Mouse (Mus musculus): ENCODE measurements around the gene Cox8b. TPM values are rescaled to one million over a fixed set of nuclear protein-coding genes. Genes with fewer than 3 reads are reported as not detected.
A peak's percentile ranks its signal among the peaks of the same experiment; 100 is the strongest.

Cox8b gene
- polyA plus RNA-seq (2016; fragmentation: Nextera tagmentation; extraction: Ambion mirVana) = 93.0 and 102 TPM in 2 replicates

DNA sequence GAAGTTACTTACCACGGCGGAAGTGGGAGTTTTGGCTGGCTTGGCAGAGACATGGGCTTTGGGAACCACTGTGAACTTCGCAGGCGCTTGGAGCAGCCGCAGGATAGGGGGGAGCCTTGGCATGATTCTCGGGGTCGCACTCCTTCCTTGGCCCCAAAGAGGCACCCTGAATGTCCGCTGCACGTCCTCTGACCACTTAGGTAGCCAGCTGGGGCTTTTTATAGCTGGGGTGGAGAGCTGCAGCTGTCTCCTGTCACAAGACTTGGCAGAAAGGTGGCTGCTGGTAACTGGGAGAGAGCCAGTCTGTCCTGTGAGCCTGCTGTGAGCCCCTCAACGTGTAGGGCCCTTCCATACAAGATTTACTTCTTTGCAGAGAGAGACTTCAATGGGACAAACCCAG lies at the start of gene Cox8b:
Cox8b (minus strand) TSS at position 227 of the 400 bp plus-strand sequence.
- Histone ChIP-seq H3K4me3 (peak within 1 kb of the TSS; percentile 20), H3K9ac (peak within 1 kb of the TSS; percentile 52), H3K4me1 (replicated peaks) (peaks cover 20% of the 10 kb centered on the region), H3K36me3 (peaks cover 36% of the 10 kb centered on the region), H3K9me3 (replicated peaks) (no peaks in the 10 kb centered on the region), H3K27me3 (replicated peaks) (0 out of 2 replicates have a peak, but pooled peaks cover 4% of the 10 kb centered on the region), H3K27ac (ENCODE audit: poor library complexity, severe bottlenecking) (peak within 1 kb of the TSS; percentile 71), H3K4me2 (peak within 1 kb of the TSS; percentile 57)
- 52% methylated on average over 10 of the region's 10 CpGs for WGBS
- no peak for ATAC-seq (ENCODE audit: insufficient number of reproducible peaks, low FRiP score)

DNA sequence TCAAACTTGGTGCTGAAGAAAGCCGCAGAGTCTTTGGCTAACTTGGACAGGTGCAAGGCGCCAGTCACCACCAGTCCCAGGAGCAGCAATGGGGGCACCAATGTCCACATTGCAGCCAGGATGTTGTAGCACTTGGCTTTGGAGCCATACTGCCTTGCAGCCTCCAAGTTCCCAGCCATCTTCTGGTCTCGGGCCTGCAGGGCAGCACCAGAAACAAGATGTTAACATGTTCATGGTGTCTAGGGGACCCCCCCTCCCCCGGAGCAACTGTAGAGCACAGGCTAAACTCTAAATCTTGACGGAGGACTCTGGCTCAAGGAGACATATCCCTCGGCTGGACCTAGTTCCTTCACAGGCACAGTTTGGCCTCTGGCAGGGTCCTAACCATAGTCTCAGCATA lies 49.0 kb upstream of the Cox8b start:
- WGBS = 87% methylated on average over 6 of the region's 6 CpGs
- ATAC-seq (ENCODE audit: insufficient number of reproducible peaks, low FRiP score) = no peak
- Histone ChIP-seq H3K4me1 (replicated peaks) (peaks cover 56% of the 10 kb centered on the region), H3K4me3 (no peak overlapping the region), H3K27ac (ENCODE audit: poor library complexity, severe bottlenecking) (no peak overlapping the region), H3K36me3 (peaks cover 38% of the 10 kb centered on the region), H3K27me3 (replicated peaks) (no peaks in the 10 kb centered on the region), H3K4me2 (no peak overlapping the region), H3K9me3 (replicated peaks) (no peaks in the 10 kb centered on the region), H3K9ac (no peak overlapping the region)

DNA sequence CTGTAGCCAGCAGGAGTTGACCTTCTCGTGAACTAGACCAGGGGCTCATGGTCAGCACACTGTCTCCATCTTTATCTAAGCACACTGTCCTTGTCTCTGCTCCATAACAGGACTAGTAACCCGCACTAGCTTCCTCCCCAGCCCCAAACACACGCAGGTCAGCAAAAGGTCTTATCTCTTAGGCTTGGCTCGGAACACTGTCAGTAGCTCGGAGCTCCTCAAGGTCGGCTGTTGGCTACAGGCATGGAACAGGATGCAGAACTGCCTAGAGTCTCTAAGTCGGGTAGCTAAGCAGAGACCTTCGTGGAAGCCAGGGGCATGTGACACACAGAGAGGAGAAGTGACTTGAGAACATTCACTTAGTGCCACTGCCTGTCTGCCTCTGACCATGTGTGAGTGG lies 47.9 kb upstream of the Cox8b start:
- peak overlapping the region; percentile 49; the same call in 1 of the 2 replicates for H3K27ac ChIP-seq (ENCODE audit: poor library complexity, severe bottlenecking)
- no peak overlapping the region for H3K4me2 ChIP-seq
- no peak for ATAC-seq (ENCODE audit: insufficient number of reproducible peaks, low FRiP score)
- H3K4me3 ChIP-seq = no peak overlapping the region
- H3K9me3 ChIP-seq (replicated peaks) = no peaks in the 10 kb centered on the region
- peaks cover 38% of the 10 kb centered on the region for H3K36me3 ChIP-seq
- H3K9ac ChIP-seq = no peak overlapping the region
- WGBS = 32% methylated on average over 8 of the region's 8 CpGs
- peaks cover 51% of the 10 kb centered on the region for H3K4me1 ChIP-seq (replicated peaks)
- no peaks in the 10 kb centered on the region for H3K27me3 ChIP-seq (replicated peaks)

DNA sequence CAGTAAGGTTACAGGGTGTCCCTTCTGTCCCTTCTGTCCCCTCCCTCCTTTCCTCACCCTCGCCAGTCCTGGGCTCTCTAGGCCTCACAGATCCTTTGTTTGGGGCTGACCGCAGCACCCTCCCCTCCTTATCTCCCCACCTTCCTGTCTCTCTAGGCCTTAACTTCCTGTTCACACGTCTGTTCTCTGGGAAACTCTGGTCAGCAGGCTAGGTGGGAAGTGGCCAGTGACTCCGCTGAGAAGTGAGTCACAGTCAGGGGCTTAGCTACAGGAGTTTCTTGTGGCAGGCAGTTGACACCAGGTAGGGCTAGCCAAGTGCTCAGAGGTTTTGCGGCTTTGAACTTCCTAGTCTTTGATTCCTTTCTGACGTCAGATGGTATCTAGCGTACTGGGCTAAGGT lies 46.7 kb upstream of the Cox8b start:
- no peak overlapping the region for H3K4me3 ChIP-seq
- H3K27me3 ChIP-seq (replicated peaks) = no peaks in the 10 kb centered on the region
- peak overlapping the region; percentile 43 for H3K27ac ChIP-seq (ENCODE audit: poor library complexity, severe bottlenecking)
- 31% methylated on average over 7 of the region's 7 CpGs for whole genome bisulfite sequencing
- H3K36me3 ChIP-seq = peaks cover 35% of the 10 kb centered on the region
- ATAC-seq (ENCODE audit: insufficient number of reproducible peaks, low FRiP score) = peak; percentile 60
- H3K9ac ChIP-seq = no peak overlapping the region
- H3K4me2 ChIP-seq = no peak overlapping the region
- no peaks in the 10 kb centered on the region for H3K9me3 ChIP-seq (replicated peaks)
- H3K4me1 ChIP-seq (replicated peaks) = peaks cover 49% of the 10 kb centered on the region

DNA sequence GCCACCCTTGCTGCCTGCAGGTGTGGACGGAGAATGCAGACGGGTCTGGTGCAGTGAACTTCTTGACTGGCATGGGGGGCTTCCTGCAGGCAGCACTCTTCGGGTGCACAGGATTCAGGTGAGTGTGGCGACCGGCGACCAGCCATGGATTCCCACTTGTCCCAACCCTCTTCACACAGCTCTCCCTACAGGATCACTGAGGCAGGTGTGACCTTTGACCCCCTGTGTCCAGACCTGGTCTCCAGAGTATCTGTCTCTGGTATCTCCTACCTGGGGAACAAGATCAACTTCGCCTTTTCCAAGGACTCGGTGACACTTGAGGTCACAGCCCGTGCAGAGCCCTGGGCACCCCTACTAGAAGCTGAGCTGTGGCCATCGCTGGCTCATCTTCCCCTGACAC lies 46.1 kb upstream of the Cox8b start:
- Histone ChIP-seq H3K4me2 (no peak overlapping the region), H3K9ac (no peak overlapping the region), H3K27ac (ENCODE audit: poor library complexity, severe bottlenecking) (peak overlapping the region; percentile 43), H3K27me3 (replicated peaks) (no peaks in the 10 kb centered on the region), H3K4me1 (replicated peaks) (peaks cover 47% of the 10 kb centered on the region), H3K4me3 (no peak overlapping the region), H3K36me3 (peaks cover 35% of the 10 kb centered on the region), H3K9me3 (replicated peaks) (no peaks in the 10 kb centered on the region)
- 85% methylated on average over 10 of the region's 10 CpGs for WGBS
- no peak for ATAC-seq (ENCODE audit: insufficient number of reproducible peaks, low FRiP score)

DNA sequence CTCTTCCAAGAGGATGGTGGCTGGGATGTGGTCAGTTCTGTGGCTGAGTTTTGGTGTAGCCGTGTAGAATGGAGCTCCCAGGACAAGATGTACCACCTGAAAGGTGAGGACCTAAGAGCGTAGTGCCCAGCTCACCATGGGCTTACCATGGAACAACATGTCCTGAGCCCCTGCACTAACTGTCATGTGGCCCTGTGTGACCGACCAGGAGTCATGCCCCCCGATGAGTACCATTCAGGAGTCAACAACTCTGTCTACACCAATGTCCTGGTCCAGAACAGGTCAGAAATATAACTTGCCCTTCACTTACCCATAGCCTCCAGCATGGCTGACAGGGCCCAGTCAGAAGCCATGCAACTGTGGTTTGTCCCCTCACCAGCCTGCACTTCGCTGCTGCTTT lies 45.0 kb upstream of the Cox8b start:
- no peaks in the 10 kb centered on the region for H3K9me3 ChIP-seq (replicated peaks)
- H3K36me3 ChIP-seq = peaks cover 35% of the 10 kb centered on the region
- WGBS = 87% methylated on average over 5 of the region's 5 CpGs
- H3K27me3 ChIP-seq (replicated peaks) = no peaks in the 10 kb centered on the region
- H3K9ac ChIP-seq = no peak overlapping the region
- no peak overlapping the region for H3K4me3 ChIP-seq
- no peak for ATAC-seq (ENCODE audit: insufficient number of reproducible peaks, low FRiP score)
- H3K27ac ChIP-seq (ENCODE audit: poor library complexity, severe bottlenecking) = no peak overlapping the region
- H3K4me1 ChIP-seq (replicated peaks) = peaks cover 40% of the 10 kb centered on the region
- no peak overlapping the region for H3K4me2 ChIP-seq

DNA sequence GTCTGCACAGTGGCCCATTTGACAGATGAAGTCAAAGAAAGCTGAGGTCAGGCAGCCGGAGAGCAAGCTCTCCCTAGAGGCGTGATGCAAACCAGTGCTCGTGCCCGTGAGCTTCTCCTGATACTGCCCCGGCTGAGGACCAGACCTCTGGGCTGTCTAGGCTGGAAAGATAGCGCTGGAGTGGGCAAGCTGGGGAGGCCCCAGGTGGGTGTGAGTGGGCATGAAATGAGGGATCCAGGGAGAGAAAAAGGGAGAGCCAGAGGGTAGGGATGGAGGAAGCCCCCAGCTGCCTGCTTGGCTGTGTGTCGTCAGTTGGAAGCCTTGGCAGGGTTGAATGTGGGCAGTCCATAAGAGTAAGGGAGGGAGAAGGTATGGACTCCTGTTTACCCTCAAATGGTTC lies 44.0 kb upstream of the Cox8b start:
- Histone ChIP-seq H3K36me3 (peaks cover 31% of the 10 kb centered on the region), H3K4me2 (no peak overlapping the region), H3K27me3 (replicated peaks) (no peaks in the 10 kb centered on the region), H3K9ac (no peak overlapping the region), H3K4me1 (replicated peaks) (peaks cover 43% of the 10 kb centered on the region), H3K4me3 (no peak overlapping the region), H3K27ac (ENCODE audit: poor library complexity, severe bottlenecking) (no peak overlapping the region), H3K9me3 (replicated peaks) (no peaks in the 10 kb centered on the region)
- ATAC-seq (ENCODE audit: insufficient number of reproducible peaks, low FRiP score) = no peak
- WGBS = 78% methylated on average over 7 of the region's 7 CpGs

DNA sequence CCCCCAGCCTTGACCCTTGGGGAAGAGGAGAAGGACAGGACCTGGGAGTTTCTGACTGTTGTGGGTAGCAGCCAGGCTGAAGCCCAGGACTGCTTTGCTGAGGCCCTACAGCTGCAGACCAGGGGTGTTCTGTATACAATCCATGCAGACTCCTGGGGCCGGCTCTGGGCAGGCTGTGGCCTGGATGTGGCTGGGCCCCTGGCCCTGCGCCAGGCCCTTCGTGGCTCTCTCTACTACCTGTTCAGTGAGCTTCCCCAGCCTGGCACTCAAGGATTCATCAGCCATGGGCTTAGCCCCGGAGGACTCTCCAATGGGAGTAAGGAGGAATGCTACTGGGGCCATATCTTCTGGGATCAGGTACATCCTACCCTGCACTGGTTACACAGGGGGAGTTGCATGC lies 43.1 kb upstream of the Cox8b start:
- Histone ChIP-seq H3K9me3 (replicated peaks) (no peaks in the 10 kb centered on the region), H3K9ac (no peak overlapping the region), H3K27me3 (replicated peaks) (no peaks in the 10 kb centered on the region), H3K4me3 (no peak overlapping the region), H3K4me2 (no peak overlapping the region), H3K36me3 (peaks cover 24% of the 10 kb centered on the region), H3K27ac (ENCODE audit: poor library complexity, severe bottlenecking) (no peak overlapping the region), H3K4me1 (replicated peaks) (peaks cover 38% of the 10 kb centered on the region)
- WGBS = 76% methylated on average over 4 of the region's 4 CpGs
- ATAC-seq (ENCODE audit: insufficient number of reproducible peaks, low FRiP score) = no peak

DNA sequence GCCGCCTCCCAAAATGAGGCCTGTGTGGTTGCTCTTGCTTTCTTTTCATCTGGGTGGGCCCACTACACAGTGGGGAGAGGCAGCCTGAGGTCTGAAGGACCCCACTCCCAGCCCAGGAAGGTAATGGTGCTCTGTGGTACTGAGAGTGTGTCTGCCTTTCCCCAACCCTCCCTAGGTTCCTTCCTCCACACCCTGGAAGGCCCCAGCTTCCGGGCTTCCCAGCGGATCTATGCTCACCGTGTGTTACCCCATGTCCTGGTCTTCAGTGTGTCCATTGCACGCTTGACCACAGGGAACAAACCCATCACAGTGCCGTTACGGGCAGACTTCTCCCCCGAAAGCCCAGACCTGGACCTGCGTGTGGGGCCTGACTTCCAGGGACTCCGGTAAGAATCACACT lies 42.6 kb upstream of the Cox8b start:
- Histone ChIP-seq H3K9ac (no peak overlapping the region), H3K4me3 (no peak overlapping the region), H3K27me3 (replicated peaks) (no peaks in the 10 kb centered on the region), H3K9me3 (replicated peaks) (no peaks in the 10 kb centered on the region), H3K4me1 (replicated peaks) (peaks cover 33% of the 10 kb centered on the region), H3K4me2 (no peak overlapping the region), H3K27ac (ENCODE audit: poor library complexity, severe bottlenecking) (no peak overlapping the region), H3K36me3 (peaks cover 20% of the 10 kb centered on the region)
- ATAC-seq (ENCODE audit: insufficient number of reproducible peaks, low FRiP score) = no peak
- 88% methylated on average over 10 of the region's 10 CpGs for WGBS

DNA sequence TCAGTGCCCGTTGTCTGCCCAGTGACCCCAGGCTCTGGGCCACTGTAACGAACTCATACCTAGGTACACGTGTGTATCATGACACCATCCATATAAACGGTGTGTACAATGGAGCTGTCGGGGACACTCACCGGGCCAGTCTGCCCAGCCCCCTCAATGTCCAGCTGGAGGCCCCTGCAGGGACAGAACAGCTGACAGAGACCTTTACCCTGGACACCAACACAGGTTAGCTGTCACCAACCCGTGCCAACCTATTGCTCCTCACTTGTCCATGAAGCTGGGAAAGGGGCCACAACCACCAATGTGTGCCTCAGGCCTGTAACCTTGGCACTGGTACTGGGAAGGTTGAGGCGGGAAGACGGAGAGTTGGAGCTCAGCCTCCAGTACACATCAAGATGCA lies 42.1 kb upstream of the Cox8b start:
- ATAC-seq (ENCODE audit: insufficient number of reproducible peaks, low FRiP score) = no peak
- H3K4me3 ChIP-seq = peak overlapping the region; percentile 58
- peak overlapping the region; percentile 75 for H3K4me2 ChIP-seq
- 0 out of 2 replicates have a peak, but pooled peaks cover 3% of the 10 kb centered on the region for H3K27me3 ChIP-seq (replicated peaks)
- 63% methylated on average over 9 of the region's 9 CpGs for WGBS
- H3K9me3 ChIP-seq (replicated peaks) = no peaks in the 10 kb centered on the region
- peaks cover 16% of the 10 kb centered on the region for H3K36me3 ChIP-seq
- H3K9ac ChIP-seq = peak overlapping the region; percentile 84
- peaks cover 28% of the 10 kb centered on the region for H3K4me1 ChIP-seq (replicated peaks)
- peak overlapping the region; percentile 76 for H3K27ac ChIP-seq (ENCODE audit: poor library complexity, severe bottlenecking)

DNA sequence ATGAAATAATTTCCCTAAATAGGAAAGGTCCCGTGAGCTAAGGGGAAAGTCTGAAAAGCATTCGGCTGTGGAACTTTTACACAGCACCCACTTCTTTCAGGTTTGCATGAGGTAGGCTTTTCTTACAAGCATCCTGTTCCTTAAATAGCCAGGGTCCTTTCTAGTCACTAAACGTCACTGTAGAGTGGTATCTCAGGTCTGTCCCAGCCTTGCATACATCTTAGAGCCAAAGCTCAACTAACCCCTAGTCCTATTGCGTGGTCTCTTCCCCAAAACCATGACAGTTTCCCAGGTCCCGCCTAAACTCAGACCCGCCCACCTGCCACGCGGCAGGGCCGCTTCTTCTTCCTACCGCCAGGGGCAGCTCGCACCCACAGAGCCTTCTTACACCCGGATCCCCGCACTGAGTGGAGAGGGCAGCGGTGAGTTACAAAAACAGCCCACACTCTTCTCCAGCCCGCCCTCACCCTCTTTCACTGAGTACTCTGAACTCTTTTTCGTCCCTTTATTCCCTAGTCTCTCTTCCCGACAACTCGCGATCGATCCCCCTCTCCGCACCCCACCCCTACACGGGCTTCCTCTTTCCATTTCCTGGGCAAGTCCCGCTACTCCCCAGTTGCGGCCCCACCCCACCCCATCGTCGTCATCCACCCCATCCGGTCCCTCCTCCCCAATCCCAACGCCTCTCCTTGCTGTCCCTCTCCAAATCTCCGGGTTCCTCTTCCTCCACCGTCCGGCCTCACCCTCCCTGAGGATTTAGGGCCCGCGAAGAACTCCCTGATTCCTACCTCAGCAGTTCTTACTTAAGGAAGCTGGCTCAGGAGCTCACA lies 41.2 kb upstream of the Cox8b start, which contains the start of gene Pgghg:
Pgghg (plus strand) TSS at position 170 of the 830 bp plus-strand sequence.
- peak; percentile 91 for ATAC-seq (ENCODE audit: insufficient number of reproducible peaks, low FRiP score)
- 2% methylated on average over 33 of the region's 33 CpGs for WGBS
- H3K36me3 ChIP-seq = peaks cover 15% of the 10 kb centered on the region
- H3K4me3 ChIP-seq = peak within 1 kb of the TSS; percentile 58
- H3K4me2 ChIP-seq = peak within 1 kb of the TSS; percentile 75
- peaks cover 19% of the 10 kb centered on the region for H3K4me1 ChIP-seq (replicated peaks)
- peaks cover 8% of the 10 kb centered on the region for H3K27me3 ChIP-seq (replicated peaks)
- peak within 1 kb of the TSS; percentile 84 for H3K9ac ChIP-seq
- no peaks in the 10 kb centered on the region for H3K9me3 ChIP-seq (replicated peaks)
- H3K27ac ChIP-seq (ENCODE audit: poor library complexity, severe bottlenecking) = peak within 1 kb of the TSS; percentile 76
